Mouse (Mus musculus) hindbrain, embryonic 12.5 days (tissue): ENCODE measurements around the gene Atp1a3. TPM values are rescaled to one million over a fixed set of nuclear protein-coding genes. Genes with fewer than 3 reads are reported as not detected.
"Not testable (repeated sequence)": the region's sequence is repeated elsewhere in the genome, so short reads cannot be mapped to it uniquely, and the experiment has no call there.

Experiments
- ATAC-seq: fragments of 200-750 bp; cut with Nextera tagmentation; 2 replicates; pipeline ENCODE4 v1.8.0; 2017; ENCODE audit warnings: moderate TSS enrichment; ENCODE audit not compliant: low FRiP score
- H3K27ac ChIP-seq: fragments of 300-500 bp; sonication (generic); 2 replicates; pipeline ENCODE4 v1.5.1; 2016; ENCODE audit warnings: mild to moderate bottlenecking
- H3K27me3 ChIP-seq: fragments of 300-500 bp; sonication (generic); 2 replicates; pipeline ENCODE4 v1.6.1; 2016; ENCODE audit warnings: mild to moderate bottlenecking
- H3K36me3 ChIP-seq: fragments of 300-500 bp; sonication (generic); 2 replicates; pipeline ENCODE4 v1.6.1; 2016; ENCODE audit warnings: mild to moderate bottlenecking
- H3K4me1 ChIP-seq: fragments of 300-500 bp; sonication (generic); 2 replicates; pipeline ENCODE4 v1.6.1; 2016
- H3K4me2 ChIP-seq: fragments of 300-500 bp; sonication (generic); replicated peaks from 2 replicates; pipeline ENCODE4 v1.6.1; 2016; ENCODE audit warnings: mild to moderate bottlenecking
- H3K4me3 ChIP-seq: fragments of 300-500 bp; sonication (generic); 2 replicates; pipeline ENCODE4 v1.5.1; 2016; ENCODE audit warnings: mild to moderate bottlenecking
- H3K9ac ChIP-seq: fragments of 300-500 bp; sonication (generic); 2 replicates; pipeline ENCODE4 v1.6.1; 2016; ENCODE audit warnings: mild to moderate bottlenecking, moderate library complexity
- H3K9me3 ChIP-seq: fragments of 300-500 bp; sonication (generic); replicated peaks from 2 replicates; pipeline ENCODE4 v1.6.1; 2016; ENCODE audit warnings: mild to moderate bottlenecking
- WGBS: fragments of 180-500 bp; shearing (Covaris S2); methylation state at CpG from one replicate; pipeline ENCODE4 v1.1.7; 2016; 5-methylcytosine and 5-hydroxymethylcytosine counted together
- polyA plus RNA-seq: library from polyadenylated mRNA; unstranded; fragments of >200 nt; fragmentation: Nextera tagmentation; extraction: Ambion mirVana; gene quantifications from 2 replicates; pipeline ENCODE4 v1.2.1, GENCODE M21; 2016

The Atp1a3 gene
- 110 and 121 TPM in 2 replicates for polyA plus RNA-seq

DNA sequence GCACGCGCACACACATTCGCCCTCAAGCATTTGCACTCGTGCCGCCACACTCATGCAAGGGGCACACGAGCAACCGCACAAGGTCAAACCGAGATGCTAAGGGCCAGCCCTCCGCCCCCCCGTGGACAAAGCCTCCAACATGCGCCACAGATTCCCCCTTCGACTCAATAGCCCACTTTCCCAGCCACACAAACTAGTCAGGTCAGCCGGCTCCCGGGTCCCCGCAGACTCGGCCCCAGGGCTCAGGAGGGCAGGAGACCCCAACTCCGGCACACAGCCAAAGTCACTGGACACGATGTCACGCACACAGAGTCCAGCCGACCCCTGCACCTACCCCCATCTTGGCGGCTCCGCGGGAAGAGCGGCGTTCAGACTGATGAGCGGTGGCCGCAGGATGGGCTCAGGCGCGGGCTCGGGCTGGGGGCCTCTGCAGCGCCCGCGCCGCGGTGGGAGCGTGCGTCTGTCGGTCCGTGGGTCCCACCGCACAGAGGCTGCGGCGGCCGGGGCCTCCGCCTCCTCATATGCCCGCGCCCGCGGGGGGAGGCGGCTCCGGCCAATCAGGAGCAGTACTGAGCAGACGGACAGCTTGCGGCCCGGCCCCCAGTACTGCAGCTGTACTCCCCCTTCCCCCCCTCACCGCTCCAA lies at the start of gene Atp1a3:
TSS of gene Atp1a3 (minus strand) at position 538 of the 645 bp plus-strand sequence.
- peak; percentile 85 for ATAC-seq
- Histone ChIP-seq H3K9me3 (no peaks in the 10 kb centered on the region), H3K27ac (peak within 1 kb of the TSS; percentile 95), H3K4me1 (peaks cover 74% of the 10 kb centered on the region), H3K36me3 (no peaks in the 10 kb centered on the region), H3K27me3 (peaks cover 65% of the 10 kb centered on the region), H3K9ac (peak within 1 kb of the TSS; percentile 76), H3K4me2 (peak within 1 kb of the TSS; percentile 81), H3K4me3 (peak within 1 kb of the TSS; percentile 66)
- 1% methylated on average over 53 of the region's 54 CpGs for WGBS

DNA sequence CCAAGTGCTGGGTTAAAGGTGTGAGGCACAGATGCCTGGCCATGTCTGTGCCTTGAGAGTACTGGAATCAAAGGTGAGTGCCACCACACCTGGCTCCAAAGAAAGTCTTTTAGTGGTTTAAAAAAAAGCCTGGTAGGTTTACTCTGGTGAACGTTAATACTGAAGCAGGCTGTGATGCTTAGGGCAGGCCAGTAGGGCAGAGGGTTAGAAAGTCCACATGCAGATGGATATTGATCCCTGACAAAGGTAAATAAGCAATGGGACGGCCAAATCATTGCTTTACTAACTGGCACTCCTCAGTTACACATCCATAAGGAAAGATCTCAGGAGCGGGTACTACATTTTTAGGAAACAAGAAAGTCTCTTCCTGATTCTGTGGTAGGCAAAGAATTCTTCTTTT lies 46.8 kb upstream of the Atp1a3 start:
- no peak overlapping the region for H3K27ac ChIP-seq
- WGBS, result 83% methylated on average over 3 of the region's 3 CpGs
- peaks cover 86% of the 10 kb centered on the region for H3K36me3 ChIP-seq
- H3K27me3 ChIP-seq, result no peaks in the 10 kb centered on the region
- H3K4me1 ChIP-seq, result no peaks in the 10 kb centered on the region
- H3K9me3 ChIP-seq, result no peaks in the 10 kb centered on the region
- ATAC-seq, result no peak
- H3K9ac ChIP-seq, result no peak overlapping the region
- no peak overlapping the region for H3K4me2 ChIP-seq
- H3K4me3 ChIP-seq, result no peak overlapping the region

- no peaks in the 10 kb centered on the region for H3K9me3 ChIP-seq
- no peak overlapping the region for H3K9ac ChIP-seq
- H3K4me2 ChIP-seq, result no peak overlapping the region
- no peak for ATAC-seq
- H3K27ac ChIP-seq, result no peak overlapping the region
- peaks cover 85% of the 10 kb centered on the region for H3K36me3 ChIP-seq
- H3K4me3 ChIP-seq, result no peak overlapping the region
- WGBS, result 84% methylated on average over 16 of the region's 16 CpGs
- no peaks in the 10 kb centered on the region for H3K27me3 ChIP-seq
- no peaks in the 10 kb centered on the region for H3K4me1 ChIP-seq
Observed at GRCm38 (mm10) chr7:25049295-25049930, 43.7 kb upstream of the Atp1a3 start.

- 92% methylated on average over 8 of the region's 8 CpGs for WGBS
- no peak overlapping the region for H3K9ac ChIP-seq
- H3K9me3 ChIP-seq, result no peaks in the 10 kb centered on the region
- H3K36me3 ChIP-seq, result peaks cover 85% of the 10 kb centered on the region
- no peaks in the 10 kb centered on the region for H3K27me3 ChIP-seq
- no peak for ATAC-seq
- no peaks in the 10 kb centered on the region for H3K4me1 ChIP-seq
- no peak overlapping the region for H3K4me2 ChIP-seq
- H3K4me3 ChIP-seq, result no peak overlapping the region
- no peak overlapping the region for H3K27ac ChIP-seq
Observed at GRCm38 (mm10) chr7:25047363-25047762, 41.6 kb upstream of the Atp1a3 start.

- not testable (repeated sequence) for ATAC-seq, H3K4me3 ChIP-seq, H3K27me3 ChIP-seq, H3K9me3 ChIP-seq, H3K9ac ChIP-seq, H3K4me1 ChIP-seq, H3K4me2 ChIP-seq, H3K27ac ChIP-seq
- H3K36me3 ChIP-seq, result peaks cover 92% of the 10 kb centered on the region
- 96% methylated on average over 7 of the region's 7 CpGs for WGBS
Observed at GRCm38 (mm10) chr7:25044599-25044998, 38.8 kb upstream of the Atp1a3 start.

DNA sequence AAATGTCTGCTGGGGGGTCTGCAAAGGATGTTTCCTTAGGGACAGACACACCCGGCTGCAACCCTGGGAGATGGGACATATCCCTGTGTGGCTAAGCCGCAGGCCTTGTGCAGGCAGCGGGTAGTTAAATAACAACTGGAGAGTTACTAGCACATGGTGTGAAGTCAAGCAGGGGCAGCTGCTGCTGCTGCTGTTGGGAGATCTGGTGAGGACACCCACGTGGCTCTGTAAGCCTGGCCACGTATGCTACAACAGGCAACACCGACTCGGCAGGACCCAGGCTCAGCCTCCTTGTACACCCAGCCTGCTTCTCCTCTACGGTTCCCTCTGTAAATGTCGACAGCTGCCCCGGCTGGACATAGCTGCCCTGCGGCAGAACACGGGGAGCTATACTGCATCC lies 36.2 kb upstream of the Atp1a3 start:
- WGBS, result 89% methylated on average over 12 of the region's 12 CpGs
- Histone ChIP-seq H3K36me3 (peaks cover 91% of the 10 kb centered on the region), H3K9me3 (no peaks in the 10 kb centered on the region), H3K9ac (no peak overlapping the region), H3K4me3 (no peak overlapping the region), H3K27ac (no peak overlapping the region), H3K4me1 (no peaks in the 10 kb centered on the region), H3K27me3 (no peaks in the 10 kb centered on the region), H3K4me2 (no peak overlapping the region)
- ATAC-seq, result no peak

DNA sequence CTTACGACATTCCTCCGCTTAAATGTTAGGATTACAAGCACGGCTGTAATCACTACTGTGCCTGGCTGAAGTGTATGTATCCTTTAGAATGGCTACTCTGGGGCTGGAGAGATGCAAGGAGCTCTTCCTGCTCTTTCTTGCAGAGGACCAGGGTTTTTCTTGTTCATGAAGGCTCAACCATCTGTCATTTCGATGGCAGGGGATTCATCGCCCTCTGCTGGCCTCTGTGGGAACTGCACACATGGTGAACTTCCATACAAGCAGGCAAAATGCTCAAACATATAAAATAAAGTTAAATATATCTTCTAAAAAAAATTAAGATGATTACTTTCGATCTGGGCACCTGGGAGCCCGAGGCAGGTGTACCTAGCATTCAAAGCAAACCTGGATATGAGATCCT lies 30.2 kb upstream of the Atp1a3 start:
- H3K9ac ChIP-seq, result no peak overlapping the region
- no peak overlapping the region for H3K4me2 ChIP-seq
- no peak overlapping the region for H3K4me3 ChIP-seq
- H3K36me3 ChIP-seq, result peaks cover 78% of the 10 kb centered on the region
- H3K27me3 ChIP-seq, result no peaks in the 10 kb centered on the region
- H3K4me1 ChIP-seq, result no peaks in the 10 kb centered on the region
- ATAC-seq, result no peak
- no peaks in the 10 kb centered on the region for H3K9me3 ChIP-seq
- no peak overlapping the region for H3K27ac ChIP-seq
- 54% methylated on average over 7 of the region's 7 CpGs for WGBS

DNA sequence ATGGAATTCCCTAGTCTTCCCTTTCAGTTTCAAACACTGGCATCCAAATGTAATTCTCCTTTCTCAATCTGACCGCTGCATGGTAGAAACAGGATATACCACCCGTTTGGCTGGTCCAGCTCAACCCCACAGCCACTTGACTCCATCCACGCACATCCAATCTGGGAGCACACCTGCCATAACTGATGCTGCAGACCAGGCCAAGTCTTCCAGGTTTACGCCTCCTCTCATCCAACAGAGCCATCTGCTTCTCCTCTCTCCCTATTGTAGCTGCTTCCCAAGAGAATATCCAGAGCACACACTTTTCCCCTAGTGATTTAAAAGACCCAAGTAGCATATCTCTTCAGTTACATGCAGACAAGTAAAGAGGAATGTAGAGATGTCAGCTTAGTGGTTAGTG lies 29.0 kb upstream of the Atp1a3 start:
- no peak for ATAC-seq

DNA sequence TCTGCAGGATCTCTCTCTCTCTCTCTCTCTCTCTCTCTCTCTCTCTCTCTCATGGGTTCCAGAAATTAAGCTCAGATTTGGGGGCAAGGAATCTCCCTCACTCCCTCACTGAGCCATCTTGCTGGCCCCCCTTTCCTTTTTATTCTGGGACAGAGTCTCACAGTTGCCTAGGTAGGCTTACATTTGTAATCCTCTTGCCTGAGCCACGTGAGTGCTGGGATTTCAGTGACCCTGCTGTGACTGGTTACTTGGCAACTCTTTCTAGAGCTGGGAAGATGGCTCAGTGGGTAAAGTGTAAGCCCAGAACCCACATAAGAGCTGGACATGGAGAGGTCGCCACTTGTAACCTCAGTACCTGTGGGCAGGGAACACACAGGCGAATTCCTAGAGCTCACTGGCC lies 25.8 kb upstream of the Atp1a3 start:
- Histone ChIP-seq H3K36me3 (peaks cover 55% of the 10 kb centered on the region), H3K27ac (no peak overlapping the region), H3K4me3 (no peak overlapping the region), H3K9ac (no peak overlapping the region), H3K9me3 (no peaks in the 10 kb centered on the region), H3K4me1 (0 out of 2 replicates have a peak, but pooled peaks cover 2% of the 10 kb centered on the region), H3K27me3 (no peaks in the 10 kb centered on the region), H3K4me2 (no peak overlapping the region)
- ATAC-seq, result no peak
- 66% methylated on average over 3 of the region's 3 CpGs for WGBS

More for the DNA sequence above, 29.0 kb upstream of the Atp1a3 start:
- H3K27ac ChIP-seq, result no peak overlapping the region
- H3K27me3 ChIP-seq, result no peaks in the 10 kb centered on the region
- H3K36me3 ChIP-seq, result peaks cover 67% of the 10 kb centered on the region
- 0 out of 2 replicates have a peak, but pooled peaks cover 2% of the 10 kb centered on the region for H3K4me1 ChIP-seq
- 92% methylated on average over 4 of the region's 4 CpGs for WGBS
- H3K4me2 ChIP-seq, result no peak overlapping the region
- H3K4me3 ChIP-seq, result no peak overlapping the region
- H3K9me3 ChIP-seq, result no peaks in the 10 kb centered on the region
- H3K9ac ChIP-seq, result no peak overlapping the region

DNA sequence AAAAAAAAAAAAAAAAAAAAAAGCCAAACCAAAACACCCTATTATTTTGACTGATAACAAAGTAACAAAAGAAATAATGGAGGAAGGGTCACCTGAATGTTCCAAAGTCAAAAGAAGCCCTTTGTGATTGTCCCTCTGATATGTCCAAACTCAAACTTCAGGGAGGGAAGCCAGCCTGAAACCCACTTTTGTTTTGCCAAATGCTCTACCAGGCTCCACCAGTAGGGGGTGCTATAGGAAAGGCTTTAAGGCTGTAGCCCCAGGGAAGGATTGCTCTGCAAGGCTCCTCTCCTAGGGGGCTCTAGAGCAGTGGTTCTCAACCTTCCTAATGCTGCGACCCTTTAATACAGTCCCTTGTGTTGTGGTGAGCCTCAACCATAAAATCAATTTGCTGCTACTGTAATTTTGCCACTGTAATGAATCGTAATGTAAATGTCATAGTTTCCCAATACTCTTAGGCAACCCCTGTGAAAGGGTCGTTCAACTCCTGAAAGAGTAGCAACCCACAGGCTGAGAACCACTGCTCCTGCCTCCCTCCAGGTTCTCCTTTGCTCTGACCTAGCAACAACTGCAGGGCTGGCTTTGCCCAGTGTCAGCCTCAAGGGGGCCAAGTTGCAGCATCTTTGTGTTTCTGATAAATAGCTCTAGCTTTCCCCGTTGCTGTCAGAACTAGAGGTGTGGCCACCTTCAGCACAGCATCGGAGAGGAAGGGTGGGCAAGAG lies 24.4 kb upstream of the Atp1a3 start:
- Histone ChIP-seq H3K4me1 (0 out of 2 replicates have a peak, but pooled peaks cover 2% of the 10 kb centered on the region), H3K36me3 (peaks cover 46% of the 10 kb centered on the region), H3K9me3 (no peaks in the 10 kb centered on the region), H3K4me2 (no peak overlapping the region), H3K27me3 (no peaks in the 10 kb centered on the region), H3K4me3 (no peak overlapping the region), H3K9ac (no peak overlapping the region), H3K27ac (peak overlapping the region; percentile 45; the same call in 1 of the 2 replicates)
- WGBS, result 44% methylated on average over 5 of the region's 5 CpGs
- peak; percentile 27; the same call in 1 of the 2 replicates for ATAC-seq

- 0 out of 2 replicates have a peak, but pooled peaks cover 2% of the 10 kb centered on the region for H3K4me1 ChIP-seq
- WGBS, result 58% methylated on average over 7 of the region's 7 CpGs
- H3K4me2 ChIP-seq, result no peak overlapping the region
- no peaks in the 10 kb centered on the region for H3K9me3 ChIP-seq
- H3K9ac ChIP-seq, result no peak overlapping the region
- no peaks in the 10 kb centered on the region for H3K27me3 ChIP-seq
- no peak for ATAC-seq
- no peak overlapping the region for H3K27ac ChIP-seq
- H3K4me3 ChIP-seq, result no peak overlapping the region
- H3K36me3 ChIP-seq, result peaks cover 53% of the 10 kb centered on the region
Observed at GRCm38 (mm10) chr7:25026452-25026851, 20.7 kb upstream of the Atp1a3 start.

DNA sequence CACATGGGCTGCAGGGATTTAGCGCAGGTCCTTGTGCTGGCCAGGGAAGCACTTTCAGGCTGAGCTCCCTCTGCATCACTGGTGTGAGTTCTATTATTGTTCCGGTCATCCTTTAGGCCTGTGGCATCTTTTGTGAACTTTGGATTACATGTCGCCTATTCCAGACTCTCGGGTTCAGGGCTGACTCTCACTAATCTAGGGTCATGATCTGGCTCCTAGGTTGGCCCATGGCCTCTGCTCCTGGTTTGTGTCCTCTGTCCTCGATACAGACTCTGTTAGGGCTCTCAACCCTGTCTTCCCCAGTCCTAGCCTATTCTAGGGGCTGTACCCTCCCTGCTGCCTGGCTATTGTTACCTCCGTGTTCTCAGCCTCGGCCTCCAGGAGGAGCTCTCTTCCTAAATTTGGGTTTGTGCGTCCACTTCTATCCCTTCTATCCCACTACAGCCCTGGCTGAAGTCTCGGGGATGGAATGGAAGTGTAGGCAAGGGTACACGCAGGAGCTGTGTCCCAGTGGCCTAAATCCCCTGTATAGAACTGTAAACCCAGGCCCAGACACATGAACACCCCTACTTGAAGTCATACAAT lies 20.2 kb upstream of the Atp1a3 start:
- Histone ChIP-seq H3K4me3 (no peak overlapping the region), H3K27ac (no peak overlapping the region), H3K4me2 (no peak overlapping the region), H3K4me1 (0 out of 2 replicates have a peak, but pooled peaks cover 2% of the 10 kb centered on the region), H3K9ac (no peak overlapping the region), H3K36me3 (peaks cover 54% of the 10 kb centered on the region), H3K27me3 (no peaks in the 10 kb centered on the region), H3K9me3 (no peaks in the 10 kb centered on the region)
- ATAC-seq, result no peak
- 67% methylated on average over 10 of the region's 10 CpGs for WGBS
